17 mouse cellular contexts compared by ENCODE assay signal in the genomic region with DNA sequence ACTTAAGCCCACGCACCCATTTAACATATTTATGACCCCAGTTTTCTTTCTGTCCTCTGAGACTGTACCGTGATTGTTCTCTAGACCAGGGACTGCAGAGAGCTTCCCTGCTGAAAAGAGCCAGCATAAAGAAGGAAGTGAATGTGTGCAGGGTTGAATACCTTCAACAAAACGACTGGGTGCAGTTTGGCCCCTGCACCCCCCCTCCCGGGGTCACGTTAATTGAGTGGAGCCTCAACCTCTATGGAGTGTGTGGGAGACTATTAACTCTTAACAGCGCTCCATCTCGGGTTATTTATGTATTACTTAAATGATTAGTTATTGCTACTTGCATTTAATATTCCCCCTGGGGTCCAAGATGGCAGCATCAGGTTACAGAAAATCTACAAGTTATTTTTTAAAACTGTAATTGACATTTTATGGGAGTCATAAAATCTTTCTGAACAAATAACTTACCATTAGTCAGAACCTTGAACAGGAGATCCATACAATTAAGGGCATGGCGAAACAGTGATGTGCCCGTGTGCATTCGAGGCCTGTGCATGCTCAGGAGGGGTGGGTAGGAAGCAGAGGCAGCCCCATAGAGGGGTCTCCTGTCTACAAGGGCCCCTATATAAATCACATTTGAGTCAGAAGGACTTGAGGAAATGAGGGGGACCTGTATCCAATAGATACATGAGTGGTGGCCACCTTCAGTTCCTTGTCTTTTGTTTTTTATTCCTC. TPM values are rescaled to one million over a fixed set of nuclear protein-coding genes. Genes with fewer than 3 reads are reported as not detected.
A peak's percentile ranks its signal among the peaks of the same experiment; 100 is the strongest.
DNase-seq lines count a peak whose midpoint lies in the region; ATAC-seq lines count a peak whose summit lies in the region.
"Had no signal": no experiment of that assay in that cellular context is flagged by ENCODE, and none has a peak within 500 bp of the region (broad histone marks: within the 10 kb centered on the region; RNA-seq: fewer than 3 reads in every experiment).

No protein-coding gene starts in this region.

- no peaks in the 10 kb centered on the region for H3K9me3 ChIP-seq in forebrain, embryonic 11.5 days (ENCODE audit: control insufficient read depth, low read length)
- H3K9me3 ChIP-seq in forebrain, embryonic 15.5 days, result no peaks in the 10 kb centered on the region
- no peaks in the 10 kb centered on the region for H3K9me3 ChIP-seq in intestine, embryonic 15.5 days
- H3K9me3 ChIP-seq: liver, embryonic 15.5 days; stomach, embryonic 15.5 days had no signal

- H3K27ac ChIP-seq in forebrain, embryonic 11.5 days (ENCODE audit: low read depth, low read length), result no peak overlapping the region
- 0 out of 2 replicates have a peak overlapping the region, but pooled peaks have one; percentile 23 for H3K27ac ChIP-seq in forebrain, embryonic 15.5 days (replicated peaks)
- no peak overlapping the region for H3K27ac ChIP-seq in intestine, embryonic 15.5 days
- H3K27ac ChIP-seq: liver, embryonic 15.5 days; stomach, embryonic 15.5 days had no signal

- peak; percentile 89 for ATAC-seq in forebrain, embryonic 11.5 days (replicated peaks; ENCODE audit: low FRiP score)
- ATAC-seq in forebrain, embryonic 15.5 days (replicated peaks), result peak; percentile 79; the same call in 1 of the 2 replicates
- no peak for ATAC-seq in intestine, embryonic 15.5 days
- ATAC-seq: Patski had no signal

- H3K4me1 ChIP-seq in forebrain, embryonic 11.5 days (replicated peaks; ENCODE audit: control insufficient read depth, insufficient read depth, low read length), result peaks cover 26% of the 10 kb centered on the region
- peaks cover 12% of the 10 kb centered on the region for H3K4me1 ChIP-seq in forebrain, embryonic 15.5 days
- no peaks in the 10 kb centered on the region for H3K4me1 ChIP-seq in intestine, embryonic 15.5 days (replicated peaks)
- H3K4me1 ChIP-seq: liver, embryonic 15.5 days; stomach, embryonic 15.5 days had no signal

- 23% methylated on average over 10 of the region's 10 CpGs for WGBS in forebrain, embryonic 11.5 days
- WGBS in forebrain, embryonic 15.5 days, result 13% methylated on average over 10 of the region's 10 CpGs
- 37% methylated on average over 10 of the region's 10 CpGs for WGBS in intestine, embryonic 15.5 days

- no peak overlapping the region for H3K4me3 ChIP-seq in forebrain, embryonic 11.5 days (ENCODE audit: low read depth, low read length)
- no peak overlapping the region for H3K4me3 ChIP-seq in forebrain, embryonic 15.5 days
- no peak overlapping the region for H3K4me3 ChIP-seq in intestine, embryonic 15.5 days (replicated peaks)
- H3K4me3 ChIP-seq: liver, embryonic 15.5 days; stomach, embryonic 15.5 days had no signal

- no peak overlapping the region for H3K9ac ChIP-seq in forebrain, embryonic 11.5 days (ENCODE audit: low read length)
- no peak overlapping the region; the same call in 1 of the 2 replicates for H3K9ac ChIP-seq in forebrain, embryonic 15.5 days (replicated peaks)
- no peak overlapping the region for H3K9ac ChIP-seq in intestine, embryonic 15.5 days
- H3K9ac ChIP-seq: liver, embryonic 15.5 days; stomach, embryonic 15.5 days had no signal

- H3K27me3 ChIP-seq in forebrain, embryonic 11.5 days (ENCODE audit: control insufficient read depth, insufficient read depth, low read length), result no peaks in the 10 kb centered on the region; the same call in 1 of the 2 replicates
- no peaks in the 10 kb centered on the region for H3K27me3 ChIP-seq in forebrain, embryonic 15.5 days
- no peaks in the 10 kb centered on the region for H3K27me3 ChIP-seq in intestine, embryonic 15.5 days (replicated peaks)
- H3K27me3 ChIP-seq: CH12.LX; liver, embryonic 15.5 days; Patski had no signal

- no peaks in the 10 kb centered on the region for H3K36me3 ChIP-seq in forebrain, embryonic 11.5 days (ENCODE audit: control insufficient read depth, insufficient read depth, low read length)
- H3K36me3 ChIP-seq in forebrain, embryonic 15.5 days, result no peaks in the 10 kb centered on the region
- H3K36me3 ChIP-seq in intestine, embryonic 15.5 days, result no peaks in the 10 kb centered on the region
- H3K36me3 ChIP-seq: liver, embryonic 15.5 days; stomach, embryonic 15.5 days had no signal

- peak; percentile 14 to 29 for DNase-seq in kidney, postnatal 4 days
- DNase-seq in kidney, adult 9 months, result no peak
- DNase-seq in forebrain, embryonic 11.5 days (ENCODE audit: low spot score), result peak; percentile 67
- peak; percentile 64 for DNase-seq in mesoderm, embryonic 11.5 days (ENCODE audit: low read depth, low spot score)
- no peak for DNase-seq in thymus, postnatal 25 days
- DNase-seq: cerebellum, adult 11 months; cerebellum, postnatal 36 days; heart, postnatal 36 days; kidney, adult 2 months; lung, postnatal 36 days; thymus, postnatal 14 days had no signal

- H3K4me2 ChIP-seq in forebrain, embryonic 11.5 days (ENCODE audit: low read depth, low read length, severe bottlenecking), result no peak overlapping the region
- no peak overlapping the region for H3K4me2 ChIP-seq in forebrain, embryonic 15.5 days (replicated peaks)
- H3K4me2 ChIP-seq in intestine, embryonic 15.5 days (replicated peaks), result no peak overlapping the region
- H3K4me2 ChIP-seq: liver, embryonic 15.5 days; stomach, embryonic 15.5 days had no signal

RNA-seq across cellular contexts. Expression of gene Gas1, which starts 43.3 kb away (rescaled TPM):
- polyA plus RNA-seq in forebrain, embryonic 11.5 days (2014; fragmentation: Nextera tagmentation; extraction: Ambion mirVana), result 185 and 192 TPM in 2 replicates
- 37.8 and 44.9 TPM in 2 replicates for polyA plus RNA-seq in forebrain, embryonic 15.5 days (2015; fragmentation: Nextera tagmentation; extraction: Ambion mirVana)
- polyA plus RNA-seq in intestine, embryonic 15.5 days (2015; fragmentation: Nextera tagmentation; extraction: Ambion mirVana), result 78.0 and 93.4 TPM in 2 replicates

Comparison
In these comparisons a context has a peak if more than half of its experiments do, and no peak if none do; other contexts are left out.
1. DNase-seq: peak in kidney, postnatal 4 days (2 of 2), forebrain, embryonic 11.5 days (single experiment) and mesoderm, embryonic 11.5 days (single experiment); none in kidney, adult 9 months (single experiment) and thymus, postnatal 25 days (single experiment).